Mouse (Mus musculus): ENCODE results near the gene Pdyn. TPM values are rescaled to one million over a fixed set of nuclear protein-coding genes. Genes with fewer than 3 reads are reported as not detected.

The Pdyn gene
- not detected for total RNA-seq (2021)

- intact Hi-C loops (cut with DNase I): no loop called here
- DNase-seq: no peak
Measured at GRCm38 (mm10) chr2:129699484-129700158, at the start of gene Pdyn. Gene Pdyn, minus strand, starts transcription at chr2:129699844.

- DNase-seq: no peak
- intact Hi-C loops (cut with DNase I): no loop called here
Measured at GRCm38 (mm10) chr2:129742016-129742415, 42.4 kb upstream of the Pdyn start.

- intact Hi-C loops (cut with DNase I): no loop called here
- DNase-seq: no peak
Measured at GRCm38 (mm10) chr2:129740515-129740914, 40.9 kb upstream of the Pdyn start.

GRCm38 (mm10) chr2:129734031-129734430 lies 34.4 kb upstream of the Pdyn start:
- intact Hi-C loops (cut with DNase I): no loop called here
- DNase-seq: no peak

- intact Hi-C loops (cut with DNase I): loop anchor here (1.0 kb wide), 1 partner anchor 144 kb away; no protein-coding TSS in a partner anchor
- DNase-seq: no peak
Measured at GRCm38 (mm10) chr2:129729681-129730080, 30.0 kb upstream of the Pdyn start.

GRCm38 (mm10) chr2:129715671-129716070 lies 16.0 kb upstream of the Pdyn start:
- DNase-seq: peak; percentile 44 to 52
- intact Hi-C loops (cut with DNase I): no loop called here

- DNase-seq: no peak
- intact Hi-C loops (cut with DNase I): no loop called here
Measured at GRCm38 (mm10) chr2:129713026-129713544, 13.4 kb upstream of the Pdyn start.

GRCm38 (mm10) chr2:129696059-129696458 lies 3.6 kb downstream of the Pdyn start:
- peak; percentile 22 to 24 for DNase-seq

GRCm38 (mm10) chr2:129694303-129694702 lies 5.3 kb downstream of the Pdyn start:
- intact Hi-C loops (cut with DNase I): no loop called here
- no peak for DNase-seq

More at GRCm38 (mm10) chr2:129696059-129696458, 3.6 kb downstream of the Pdyn start:
- intact Hi-C loops (cut with DNase I): no loop called here

GRCm38 (mm10) chr2:129692694-129693093 lies 7.0 kb downstream of the Pdyn start:
- intact Hi-C loops (cut with DNase I): no loop called here
- no peak for DNase-seq

- intact Hi-C loops (cut with DNase I): no loop called here
Measured at GRCm38 (mm10) chr2:129689694-129690093, 9.9 kb downstream of the Pdyn start.

GRCm38 (mm10) chr2:129688036-129688625 lies 11.5 kb downstream of the Pdyn start:
- no peak for DNase-seq
- intact Hi-C loops (cut with DNase I): no loop called here

More at GRCm38 (mm10) chr2:129689694-129690093, 9.9 kb downstream of the Pdyn start:
- DNase-seq: no peak

- DNase-seq: no peak
- intact Hi-C loops (cut with DNase I): no loop called here
Measured at GRCm38 (mm10) chr2:129686908-129687307, 12.7 kb downstream of the Pdyn start.

- intact Hi-C loops (cut with DNase I): no loop called here
- DNase-seq: no peak
Measured at GRCm38 (mm10) chr2:129684014-129684413, 15.6 kb downstream of the Pdyn start.

- intact Hi-C loops (cut with DNase I): no loop called here
- DNase-seq: no peak
Measured at GRCm38 (mm10) chr2:129680236-129680635, 19.4 kb downstream of the Pdyn start.

- DNase-seq: no peak
- intact Hi-C loops (cut with DNase I): loop anchor here (5.0 kb wide), 2 partner anchors 177 to 378 kb away; no protein-coding TSS in a partner anchor
Measured at GRCm38 (mm10) chr2:129679066-129679465, 20.6 kb downstream of the Pdyn start.

GRCm38 (mm10) chr2:129677664-129678063 lies 22.0 kb downstream of the Pdyn start:
- intact Hi-C loops (cut with DNase I): loop anchor here (5.0 kb wide), 2 partner anchors 175 to 380 kb away; no protein-coding TSS in a partner anchor
- DNase-seq: no peak

GRCm38 (mm10) chr2:129674935-129675634 lies 24.6 kb downstream of the Pdyn start:
- peak; percentile 76 to 88 for DNase-seq
- intact Hi-C loops (cut with DNase I): loop anchor here (1.0 to 5.0 kb wide), 4 partner anchors 173 to 382 kb away; no protein-coding TSS in a partner anchor

GRCm38 (mm10) chr2:129671911-129672310 lies 27.7 kb downstream of the Pdyn start:
- no peak for DNase-seq
- intact Hi-C loops (cut with DNase I): no loop called here

- no peak for DNase-seq
- intact Hi-C loops (cut with DNase I): no loop called here
Measured at GRCm38 (mm10) chr2:129662484-129662883, 37.2 kb downstream of the Pdyn start.

GRCm38 (mm10) chr2:129660020-129660419 lies 39.6 kb downstream of the Pdyn start:
- intact Hi-C loops (cut with DNase I): loop anchor here (1.0 kb wide), 1 partner anchor 158 kb away; no protein-coding TSS in a partner anchor
- peak; percentile 13 to 15 for DNase-seq

All from heart, postnatal 36 days (tissue).